Mouse (Mus musculus) adrenal gland (tissue): ENCODE measurements around the gene Zfp93.
"Not testable (repeated sequence)": the region's sequence is repeated elsewhere in the genome, so short reads cannot be mapped to it uniquely, and the experiment has no call there.

ENCODE experiments used
- intact Hi-C: fragments of 180-260 bp; cut with DNase I; formaldehyde crosslinking; loops from one replicate; pipeline ENCODE4 v1.15.1; 2025
- long read RNA-seq, 2 experiments: library from polyadenylated mRNA; unstranded; transcript quantifications; one replicate each; pipeline ENCODE4 v2.0.0; 2020; ENCODE audit warnings: borderline replicate concordance in 1 of 2; ENCODE audit not compliant: insufficient replicate concordance in 1 of 2

Gene Zfp93
- long read RNA-seq, experiment 1, partial matches to known transcripts: 0 of 4 reads
- long read RNA-seq, experiment 1, other reads (novel, unspliced or antisense): 1 of 4 reads
- long read RNA-seq, experiment 2, partial matches to known transcripts: 0 of 2 reads
- long read RNA-seq, experiment 2, other reads (novel, unspliced or antisense): 0 of 2 reads

GRCm38 (mm10) chr7:24270288-24270672 is at the start of gene Zfp93:
Zfp93 (plus strand) TSS chr7:24270420.
- intact Hi-C loops: no loop called here

GRCm38 (mm10) chr7:24237040-24237791 is 33.0 kb upstream of the Zfp93 start, which contains the start of gene Zfp109:
Zfp109 (minus strand) TSS chr7:24237560.
- intact Hi-C loops: no loop called here

- intact Hi-C loops: loop anchor here (5.0 kb wide), 1 partner anchor 122 kb away; the partner anchor contains the start of gene Zfp235
Observed at GRCm38 (mm10) chr7:24253779-24254615, 16.2 kb upstream of the Zfp93 start.

- intact Hi-C loops: loop anchor here (5.0 kb wide), 1 partner anchor 123 kb away; the partner anchor contains the start of gene Zfp235
Observed at GRCm38 (mm10) chr7:24254633-24255474, 15.4 kb upstream of the Zfp93 start, which contains the start of gene Zfp108. Zfp108 (plus strand) TSS chr7:24254794.

- intact Hi-C loops: no loop called here
Observed at GRCm38 (mm10) chr7:24259306-24259999, 10.8 kb upstream of the Zfp93 start.

GRCm38 (mm10) chr7:24260000-24260312 is 10.3 kb upstream of the Zfp93 start:
- intact Hi-C loops: no loop called here

GRCm38 (mm10) chr7:24268176-24269155 is 1.8 kb upstream of the Zfp93 start:
- intact Hi-C loops: loop anchor here (5.0 kb wide), 1 partner anchor 61 kb away; no protein-coding TSS in a partner anchor

GRCm38 (mm10) chr7:24269256-24269655 is 964 bp upstream of the Zfp93 start:
- intact Hi-C loops: loop anchor here (5.0 kb wide), 1 partner anchor 62 kb away; no protein-coding TSS in a partner anchor

- intact Hi-C loops: loop anchor here (5.0 kb wide), 1 partner anchor 62 kb away; no protein-coding TSS in a partner anchor
Observed at GRCm38 (mm10) chr7:24269667-24270287, 443 bp upstream of the Zfp93 start.

- intact Hi-C loops: no loop called here
Observed at GRCm38 (mm10) chr7:24271191-24271590, 971 bp downstream of the Zfp93 start.

GRCm38 (mm10) chr7:24274456-24274855 is 4.2 kb downstream of the Zfp93 start:
- intact Hi-C loops: no loop called here

GRCm38 (mm10) chr7:24278771-24279170 is 8.6 kb downstream of the Zfp93 start:
- intact Hi-C loops: not testable (repeated sequence)

- intact Hi-C loops: no loop called here
Observed at GRCm38 (mm10) chr7:24280031-24280857, 10.0 kb downstream of the Zfp93 start.

- intact Hi-C loops: no loop called here
Observed at GRCm38 (mm10) chr7:24280858-24281145, 10.6 kb downstream of the Zfp93 start.

- intact Hi-C loops: no loop called here
Observed at GRCm38 (mm10) chr7:24286090-24286489, 15.9 kb downstream of the Zfp93 start.

GRCm38 (mm10) chr7:24286916-24287315 is 16.7 kb downstream of the Zfp93 start:
- intact Hi-C loops: no loop called here

- intact Hi-C loops: no loop called here
Observed at GRCm38 (mm10) chr7:24287670-24288069, 17.4 kb downstream of the Zfp93 start.

- intact Hi-C loops: no loop called here
Observed at GRCm38 (mm10) chr7:24288512-24288911, 18.3 kb downstream of the Zfp93 start.
